In the genomic region with DNA sequence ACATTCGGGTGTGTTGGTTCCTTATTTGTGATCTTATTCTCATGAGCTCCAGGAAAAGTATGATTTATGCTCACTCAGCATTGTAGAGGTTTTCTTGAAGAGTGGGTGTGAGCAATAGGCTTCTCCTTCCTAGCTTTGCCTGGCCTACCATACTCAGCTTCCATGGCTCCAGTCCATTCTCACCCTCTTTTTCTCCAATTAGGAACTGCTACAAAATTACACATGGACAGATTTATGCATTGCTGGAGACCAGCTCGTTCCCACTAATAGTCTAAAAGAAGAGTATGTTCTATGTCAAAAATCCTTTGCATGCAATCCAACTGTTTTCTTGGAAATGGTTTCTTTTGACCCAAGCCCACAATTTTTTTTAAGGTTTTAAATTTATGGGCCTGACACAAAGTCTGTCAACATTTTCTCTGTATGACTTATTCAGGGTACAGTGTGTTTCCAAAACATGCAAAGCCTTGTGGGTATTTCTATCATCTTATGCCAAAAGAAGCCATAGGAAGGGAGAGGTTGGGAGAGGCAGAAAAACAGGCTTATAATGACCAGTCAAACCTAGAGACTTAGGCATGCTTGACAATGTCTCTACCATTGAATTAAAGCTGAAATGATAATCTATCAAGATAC, we compare ENCODE assay signal across 17 mouse cellular contexts.
A peak's percentile ranks its signal among the peaks of the same experiment; 100 is the strongest.
DNase-seq lines count a peak whose midpoint lies in the region; TF ChIP-seq lines count a peak whose summit lies in the region.
"Had no signal": no experiment of that assay in that cellular context is flagged by ENCODE, and none has a peak within 500 bp of the region (broad histone marks: within the 10 kb centered on the region; RNA-seq: fewer than 3 reads in every experiment).

No protein-coding gene starts in this region.

- H3K27ac ChIP-seq in layer of hippocampus, adult 2 months = peak overlapping the region; percentile 32; the same call in 1 of the 2 replicates
- H3K27ac ChIP-seq: embryonic facial prominence, embryonic 15.5 days; forebrain, embryonic 13.5 days; heart, embryonic 15.5 days; hindbrain, embryonic 10.5 days; limb, embryonic 12.5 days; liver, embryonic 14.5 days had no signal

- DNase-seq in layer of hippocampus, adult 2 months (ENCODE audit: low spot score in 2 of 2) = no peak
- no peak for DNase-seq in layer of hippocampus, adult 9-11 months
- DNase-seq in adipocyte (ENCODE audit: low spot score) = peak; percentile 65
- peak; percentile 10 for DNase-seq in brain, embryonic 18.5 days (ENCODE audit: low read depth, low spot score)
- peak; percentile 19 for DNase-seq in kidney, postnatal 10 days
- no peak for DNase-seq in spleen, adult 12 weeks (ENCODE audit: low spot score)
- DNase-seq in heart, adult 11 months = no peak
- DNase-seq: cerebellum, adult 9-11 months; embryo, embryonic 11 days; lung, postnatal 10 days; thymus, adult 18-20 months had no signal

- TF ChIP-seq CTCF in layer of hippocampus, adult 2 months (conservative IDR thresholded peaks at IDR 0.05) = no peak

- no peak overlapping the region for H3K4me3 ChIP-seq in layer of hippocampus, adult 2 months
- H3K4me3 ChIP-seq: embryonic facial prominence, embryonic 15.5 days; forebrain, embryonic 13.5 days; heart, embryonic 15.5 days; hindbrain, embryonic 10.5 days; limb, embryonic 12.5 days had no signal

Comparison
In these comparisons a context has a peak if more than half of its experiments do, and no peak if none do; other contexts are left out.
1. DNase-seq: peak in adipocyte (single experiment), brain, embryonic 18.5 days (single experiment) and kidney, postnatal 10 days (single experiment); none in layer of hippocampus, adult 2 months (0 of 2), layer of hippocampus, adult 9-11 months (single experiment), spleen, adult 12 weeks (single experiment) and heart, adult 11 months (single experiment).